Mouse (Mus musculus): ENCODE measurements around the gene Gm10842. TPM values are rescaled to one million over a fixed set of nuclear protein-coding genes. Genes with fewer than 3 reads are reported as not detected.

Gene Gm10842
- not detected for polyA plus RNA-seq (2014; fragmentation: Illumina TruSeq; extraction: RNeasy Lipid Tissue Mini Kit (QIAGEN cat#74804); ENCODE audit: low read depth, low replicate concordance)

GRCm38 (mm10) chr11:105146593-105146992 lies at the start of gene Gm10842:
Gene Gm10842, plus strand, starts transcription at chr11:105146893.

GRCm38 (mm10) chr11:105125735-105126519 lies 20.8 kb upstream of the Gm10842 start, which contains the start of gene Mettl2:
Gene Mettl2, plus strand, starts transcription at chr11:105126425.

GRCm38 (mm10) chr11:105178516-105178915 lies 31.8 kb downstream of the Gm10842 start, which contains the start of gene Tlk2:
Gene Tlk2, plus strand, starts transcription at chr11:105178807.

Other genes with a start within 250 kb of the Gm10842 start
- not detected for gene Efcab3, start 83.3 kb upstream of the Gm10842 start, polyA plus RNA-seq (2014; fragmentation: Illumina TruSeq; extraction: RNeasy Lipid Tissue Mini Kit (QIAGEN cat#74804); ENCODE audit: low read depth, low replicate concordance)
- 21.2 TPM for gene Mettl2, start 20.5 kb upstream of the Gm10842 start, polyA plus RNA-seq (2014; fragmentation: Illumina TruSeq; extraction: RNeasy Lipid Tissue Mini Kit (QIAGEN cat#74804); ENCODE audit: low read depth, low replicate concordance)
- gene Tlk2, start 31.9 kb downstream of the Gm10842 start, polyA plus RNA-seq (2014; fragmentation: Illumina TruSeq; extraction: RNeasy Lipid Tissue Mini Kit (QIAGEN cat#74804); ENCODE audit: low read depth, low replicate concordance), result 99.4 TPM
- 0.32 TPM for gene Mrc2, start 145.8 kb downstream of the Gm10842 start, polyA plus RNA-seq (2014; fragmentation: Illumina TruSeq; extraction: RNeasy Lipid Tissue Mini Kit (QIAGEN cat#74804); ENCODE audit: low read depth, low replicate concordance)

Measured in sigmoid colon, adult 10 weeks (tissue).